Mouse (Mus musculus): ENCODE results near the gene Focad.

- TF ChIP-seq CTCF (IDR thresholded peaks at IDR 0.05; ENCODE audit: extremely low read depth, insufficient read depth, low read length) = no peak
- TF ChIP-seq POLR2A (IDR thresholded peaks at IDR 0.05; ENCODE audit: extremely low read depth, insufficient read depth, low read length) = no peak
Observed at GRCm38 (mm10) chr4:88424563-88424962, 330.1 kb downstream of the Focad start.
